Mouse (Mus musculus): ENCODE results near the gene Rpl37a. TPM values are rescaled to one million over a fixed set of nuclear protein-coding genes. Genes with fewer than 3 reads are reported as not detected.

Rpl37a gene
- 3,206 TPM for polyA plus RNA-seq (2012; fragmentation: generic; extraction: Trizol)
- long read RNA-seq, experiment 1, transcript Rpl37a-204 (3 exons, 665 nt) = minor isoform, 60 of 1,241 reads
- long read RNA-seq, experiment 1, transcript Rpl37a-201 (4 exons, 558 nt) = major isoform, 1,163 of 1,241 reads
- long read RNA-seq, experiment 1, partial matches to known transcripts = 2 of 1,241 reads
- long read RNA-seq, experiment 1, other reads (novel, unspliced or antisense) = 16 of 1,241 reads
- long read RNA-seq, experiment 2, transcript Rpl37a-201 (4 exons, 558 nt) = major isoform, 329 of 336 reads
- long read RNA-seq, experiment 2, partial matches to known transcripts = 1 of 336 reads
- long read RNA-seq, experiment 2, other reads (novel, unspliced or antisense) = 4 of 336 reads

DNA sequence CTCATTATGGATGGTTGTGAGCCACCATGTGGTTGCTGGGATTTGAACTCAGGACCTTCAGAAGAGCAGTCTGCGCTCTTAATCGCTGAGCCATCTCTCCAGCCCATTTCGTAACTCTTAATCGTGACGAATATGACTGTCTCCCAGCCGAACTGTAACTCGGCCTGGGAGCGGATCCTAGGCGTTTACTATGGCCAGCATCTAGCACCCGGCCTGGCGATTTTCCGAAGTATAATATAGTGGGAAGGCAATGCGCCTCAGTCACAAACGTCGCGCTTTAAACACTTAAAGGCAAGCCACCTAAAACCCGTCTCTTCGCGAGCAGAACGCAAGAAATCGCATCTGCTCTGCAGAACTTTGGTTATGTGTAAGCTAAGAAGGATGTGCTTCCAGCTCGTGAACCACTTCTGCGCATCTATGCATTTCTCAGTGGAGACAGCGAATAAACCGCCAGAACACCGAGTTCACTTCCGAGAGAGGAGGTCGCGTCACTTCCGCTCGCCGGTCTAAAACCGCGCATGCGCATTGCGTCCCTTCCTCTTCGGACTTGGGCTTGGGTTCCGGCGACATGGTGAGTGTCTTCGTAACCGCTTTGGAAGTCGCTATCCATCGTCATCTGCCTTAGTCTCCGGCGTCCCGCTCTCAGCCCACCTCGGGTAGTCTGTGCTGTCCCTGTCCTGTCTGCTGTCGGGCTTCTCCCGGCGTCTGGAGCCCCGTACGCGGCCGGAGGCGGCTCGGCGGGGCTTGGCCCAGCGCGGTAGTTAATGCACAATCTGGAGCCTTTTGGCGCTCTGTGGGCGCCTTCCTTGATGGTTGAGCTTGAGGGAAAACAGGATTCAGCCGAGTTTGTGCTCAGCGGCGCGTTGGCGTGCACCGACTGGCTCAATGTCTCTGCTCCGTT lies at the start of gene Rpl37a:
TSS of gene Rpl37a (plus strand) at position 538 of the 901 bp plus-strand sequence.
- Histone ChIP-seq H3K79me3 (ENCODE audit: low read depth) (peaks cover 26% of the 10 kb centered on the region), H3ac (ENCODE audit: control insufficient read depth, insufficient read length, low read depth) (peak within 1 kb of the TSS; percentile 84), H3K4me3 (ENCODE audit: insufficient read depth, poor library complexity, severe bottlenecking) (peak within 1 kb of the TSS; percentile 75), H3K27me3 (ENCODE audit: control insufficient read depth, insufficient read depth, insufficient read length) (no peaks in the 10 kb centered on the region), H3K79me2 (ENCODE audit: control insufficient read depth, insufficient read depth) (peaks cover 40% of the 10 kb centered on the region), H3K36me3 (ENCODE audit: control insufficient read depth, insufficient read depth) (peaks cover 35% of the 10 kb centered on the region)
- TF ChIP-seq USF1 (IDR thresholded peaks at IDR 0.05; ENCODE audit: low read depth) (no peak), CEBPB (IDR thresholded peaks at IDR 0.05; ENCODE audit: low read depth) (no peak), FOSL1 (IDR thresholded peaks at IDR 0.05; ENCODE audit: insufficient read depth, low read length, poor library complexity, severe bottlenecking) (no peak), MAX (IDR thresholded peaks at IDR 0.05) (peak; percentile 53)

DNA sequence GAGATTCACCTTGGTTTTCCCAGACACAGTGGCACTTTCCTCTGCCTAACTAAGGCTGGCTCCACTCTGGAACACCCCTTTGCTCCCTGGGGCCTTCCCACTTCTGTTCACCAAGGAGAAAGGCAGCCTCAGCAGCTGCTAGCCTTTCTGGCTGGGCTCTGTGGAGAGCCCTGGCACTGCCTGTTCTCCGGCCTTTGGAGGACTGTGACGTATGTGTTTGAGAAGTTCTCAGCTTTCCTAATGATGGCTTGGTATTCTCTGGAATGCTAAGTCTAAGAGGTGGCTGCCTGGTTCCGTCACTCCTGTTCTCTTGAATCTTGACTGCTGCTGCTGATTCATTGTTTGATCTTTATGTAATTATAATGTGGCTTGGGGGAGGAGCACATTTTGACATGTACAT lies 38.0 kb upstream of the Rpl37a start:
- Histone ChIP-seq H3K79me2 (ENCODE audit: control insufficient read depth, insufficient read depth) (no peaks in the 10 kb centered on the region), H3K79me3 (ENCODE audit: low read depth) (no peaks in the 10 kb centered on the region), H3K27me3 (ENCODE audit: control insufficient read depth, insufficient read depth, insufficient read length) (no peaks in the 10 kb centered on the region), H3K4me3 (ENCODE audit: insufficient read depth, poor library complexity, severe bottlenecking) (no peak overlapping the region), H3K36me3 (ENCODE audit: control insufficient read depth, insufficient read depth) (no peaks in the 10 kb centered on the region), H3ac (ENCODE audit: control insufficient read depth, insufficient read length, low read depth) (no peak overlapping the region)
- TF ChIP-seq MAX (IDR thresholded peaks at IDR 0.05) (no peak), MYOG (IDR thresholded peaks at IDR 0.05; ENCODE audit: control insufficient read depth, extremely low read depth, insufficient read length) (no peak), MYOD1 (IDR thresholded peaks at IDR 0.05; ENCODE audit: control insufficient read depth, insufficient read length, low read depth) (no peak), FOSL1 (IDR thresholded peaks at IDR 0.05; ENCODE audit: insufficient read depth, low read length, poor library complexity, severe bottlenecking) (no peak), CEBPB (IDR thresholded peaks at IDR 0.05; ENCODE audit: low read depth) (no peak), USF1 (IDR thresholded peaks at IDR 0.05; ENCODE audit: low read depth) (no peak), CTCF (IDR thresholded peaks at IDR 0.05; ENCODE audit: control insufficient read depth, insufficient read depth, insufficient read length) (no peak)

DNA sequence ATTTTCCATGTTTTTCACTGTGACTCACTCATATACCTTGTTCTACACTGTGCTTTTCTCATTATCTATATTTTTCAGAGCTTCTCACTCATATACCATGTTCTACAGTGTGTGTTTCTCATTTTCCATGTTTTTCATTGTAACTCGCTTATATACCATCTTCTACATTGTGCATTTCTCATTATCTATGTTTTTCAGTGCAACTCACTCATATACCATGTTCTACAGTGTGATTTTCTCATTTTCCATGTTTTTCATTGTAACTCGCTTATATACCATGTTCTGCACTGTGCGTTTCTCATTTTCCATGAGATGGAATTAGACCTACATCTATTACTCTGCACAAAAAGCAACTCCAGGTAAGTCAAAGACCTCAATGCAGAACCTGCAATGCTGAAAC lies 14.8 kb upstream of the Rpl37a start:
- Histone ChIP-seq H3K79me3 (ENCODE audit: low read depth) (no peaks in the 10 kb centered on the region), H3K36me3 (ENCODE audit: control insufficient read depth, insufficient read depth) (no peaks in the 10 kb centered on the region), H3K79me2 (ENCODE audit: control insufficient read depth, insufficient read depth) (no peaks in the 10 kb centered on the region), H3K27me3 (ENCODE audit: control insufficient read depth, insufficient read depth, insufficient read length) (no peaks in the 10 kb centered on the region), H3ac (ENCODE audit: control insufficient read depth, insufficient read length, low read depth) (no peak overlapping the region), H3K4me3 (ENCODE audit: insufficient read depth, poor library complexity, severe bottlenecking) (no peak overlapping the region)
- TF ChIP-seq FOSL1 (IDR thresholded peaks at IDR 0.05; ENCODE audit: insufficient read depth, low read length, poor library complexity, severe bottlenecking) (no peak), MYOD1 (IDR thresholded peaks at IDR 0.05; ENCODE audit: control insufficient read depth, insufficient read length, low read depth) (no peak), MYOG (IDR thresholded peaks at IDR 0.05; ENCODE audit: control insufficient read depth, extremely low read depth, insufficient read length) (no peak), USF1 (IDR thresholded peaks at IDR 0.05; ENCODE audit: low read depth) (no peak), CEBPB (IDR thresholded peaks at IDR 0.05; ENCODE audit: low read depth) (no peak), MAX (IDR thresholded peaks at IDR 0.05) (no peak), CTCF (IDR thresholded peaks at IDR 0.05; ENCODE audit: control insufficient read depth, insufficient read depth, insufficient read length) (no peak)

DNA sequence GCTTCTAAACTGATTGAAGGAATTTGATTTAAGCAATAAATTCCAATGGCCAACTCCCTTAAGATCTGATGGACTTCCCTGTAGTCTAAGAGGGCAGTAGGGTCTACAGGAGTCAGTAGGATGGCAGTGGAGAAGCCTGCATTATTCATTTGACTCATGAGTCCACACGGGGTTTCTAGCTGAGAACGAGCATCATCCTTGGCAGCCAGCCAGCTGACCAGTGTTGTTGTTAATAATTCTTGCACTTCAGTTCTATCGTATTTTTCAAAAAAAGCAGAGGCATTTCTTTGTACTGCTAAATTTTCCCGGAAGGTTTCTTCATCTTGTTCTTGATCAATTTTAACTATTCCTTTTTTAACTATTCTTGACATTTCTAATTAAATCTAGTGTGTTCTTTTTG lies 12.4 kb upstream of the Rpl37a start:
- Histone ChIP-seq H3K79me2 (ENCODE audit: control insufficient read depth, insufficient read depth) (no peaks in the 10 kb centered on the region), H3K27me3 (ENCODE audit: control insufficient read depth, insufficient read depth, insufficient read length) (no peaks in the 10 kb centered on the region), H3K79me3 (ENCODE audit: low read depth) (no peaks in the 10 kb centered on the region), H3ac (ENCODE audit: control insufficient read depth, insufficient read length, low read depth) (no peak overlapping the region), H3K36me3 (ENCODE audit: control insufficient read depth, insufficient read depth) (no peaks in the 10 kb centered on the region), H3K4me3 (ENCODE audit: insufficient read depth, poor library complexity, severe bottlenecking) (no peak overlapping the region)
- TF ChIP-seq MYOD1 (IDR thresholded peaks at IDR 0.05; ENCODE audit: control insufficient read depth, insufficient read length, low read depth) (no peak), CEBPB (IDR thresholded peaks at IDR 0.05; ENCODE audit: low read depth) (no peak), FOSL1 (IDR thresholded peaks at IDR 0.05; ENCODE audit: insufficient read depth, low read length, poor library complexity, severe bottlenecking) (no peak), MAX (IDR thresholded peaks at IDR 0.05) (no peak)

DNA sequence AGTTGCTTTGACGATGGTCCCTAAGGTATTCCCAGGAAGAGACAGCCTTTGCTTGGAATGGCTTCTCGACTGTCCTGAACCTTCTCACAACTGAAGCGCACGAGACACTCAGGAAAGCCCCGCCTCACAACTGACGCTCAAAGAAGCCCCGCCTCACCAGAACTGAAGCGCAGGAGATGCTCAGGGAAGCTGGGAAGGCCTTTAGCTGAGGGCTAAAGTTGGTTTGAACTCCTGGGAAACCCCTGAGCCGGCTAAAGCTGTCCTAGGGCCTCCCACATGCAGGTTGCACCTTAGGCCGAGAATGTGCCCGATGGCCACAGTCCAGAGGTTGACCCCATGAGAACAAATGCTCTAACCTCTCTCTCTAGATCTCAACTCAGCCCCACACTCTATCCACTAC lies 10.6 kb upstream of the Rpl37a start, which contains the start of gene Ankar:
TSS of gene Ankar (minus strand) at position 101 of the 400 bp plus-strand sequence.
- no peak within 1 kb of the TSS for H3ac ChIP-seq (ENCODE audit: control insufficient read depth, insufficient read length, low read depth)
- TF ChIP-seq USF1 (IDR thresholded peaks at IDR 0.05; ENCODE audit: low read depth) (no peak), MYOG (IDR thresholded peaks at IDR 0.05; ENCODE audit: control insufficient read depth, extremely low read depth, insufficient read length) (no peak), CEBPB (IDR thresholded peaks at IDR 0.05; ENCODE audit: low read depth) (no peak), FOSL1 (IDR thresholded peaks at IDR 0.05; ENCODE audit: insufficient read depth, low read length, poor library complexity, severe bottlenecking) (no peak), MAX (IDR thresholded peaks at IDR 0.05) (no peak), MYOD1 (IDR thresholded peaks at IDR 0.05; ENCODE audit: control insufficient read depth, insufficient read length, low read depth) (no peak), CTCF (IDR thresholded peaks at IDR 0.05; ENCODE audit: control insufficient read depth, insufficient read depth, insufficient read length) (no peak)

More for the DNA sequence above, 10.6 kb upstream of the Rpl37a start, which contains the start of gene Ankar:
- Histone ChIP-seq H3K79me2 (ENCODE audit: control insufficient read depth, insufficient read depth) (no peaks in the 10 kb centered on the region), H3K36me3 (ENCODE audit: control insufficient read depth, insufficient read depth) (no peaks in the 10 kb centered on the region), H3K79me3 (ENCODE audit: low read depth) (no peaks in the 10 kb centered on the region), H3K27me3 (ENCODE audit: control insufficient read depth, insufficient read depth, insufficient read length) (no peaks in the 10 kb centered on the region), H3K4me3 (ENCODE audit: insufficient read depth, poor library complexity, severe bottlenecking) (no peak within 1 kb of the TSS)

All from C2C12 (cell line).